Mouse (Mus musculus) effector memory CD4-positive, alpha-beta T cell, adult 5 months (primary cell): ENCODE results near the gene Ccdc89. TPM values are rescaled to one million over a fixed set of nuclear protein-coding genes. Genes with fewer than 3 reads are reported as not detected.

ENCODE experiments used
- polyA plus RNA-seq: library from polyadenylated mRNA; unstranded; fragments of 100-300 nt; shearing (Covaris generic); gene quantifications from one replicate; pipeline ENCODE4 v1.2.1, GENCODE M21; 2017

Gene Ccdc89
- not detected for polyA plus RNA-seq

GRCm38 (mm10) chr7:90426020-90427001 is at the start of gene Ccdc89:
TSS of gene Ccdc89 (plus strand) at chr7:90426577.

GRCm38 (mm10) chr7:90442518-90443080 is 16.2 kb downstream of the Ccdc89 start, which contains the start of gene Crebzf:
TSS of gene Crebzf (plus strand) at chr7:90442729.

GRCm38 (mm10) chr7:90456845-90457468 is 30.6 kb downstream of the Ccdc89 start, which contains the start of gene Tmem126a:
TSS of gene Tmem126a (minus strand) at chr7:90457229.

GRCm38 (mm10) chr7:90475793-90476312 is 49.5 kb downstream of the Ccdc89 start, which contains the start of gene Tmem126b:
TSS of gene Tmem126b (minus strand) at chr7:90476001.

GRCm38 (mm10) chr7:90476313-90477245 is 50.2 kb downstream of the Ccdc89 start, which contains the start of gene Dlg2:
TSS of gene Dlg2 (plus strand) at chr7:90476672.

Other genes with a start within 250 kb of the Ccdc89 start
- not detected for gene Ccdc83, start 160.8 kb upstream of the Ccdc89 start, polyA plus RNA-seq
- 62.3 TPM for gene Sytl2, start 124.3 kb upstream of the Ccdc89 start, polyA plus RNA-seq
- 212 TPM for gene Crebzf, start 16.2 kb downstream of the Ccdc89 start, polyA plus RNA-seq
- gene Tmem126a, start 30.7 kb downstream of the Ccdc89 start, polyA plus RNA-seq: 45.3 TPM
- 8.7 TPM for gene Tmem126b, start 49.4 kb downstream of the Ccdc89 start, polyA plus RNA-seq
- 2.2 TPM for gene Dlg2, start 50.1 kb downstream of the Ccdc89 start, polyA plus RNA-seq